Mouse (Mus musculus) intestine, embryonic 15.5 days (tissue): Measurements from ENCODE around the gene Gosr2. TPM values are rescaled to one million over a fixed set of nuclear protein-coding genes. Genes with fewer than 3 reads are reported as not detected.
A peak's percentile ranks its signal among the peaks of the same experiment; 100 is the strongest.

Experiments used
- ATAC-seq: fragments of 200-750 bp; cut with Nextera tagmentation; 2 replicates; pipeline ENCODE4 v1.8.0; 2017; ENCODE audit warnings: moderate TSS enrichment, moderate library complexity
- H3K27ac ChIP-seq: fragments of 300-500 bp; sonication (generic); 2 replicates; pipeline ENCODE4 v1.5.1; 2015; ENCODE audit warnings: mild to moderate bottlenecking, inconsistent platforms
- H3K27me3 ChIP-seq: fragments of 300-500 bp; sonication (generic); replicated peaks from 2 replicates; pipeline ENCODE4 v1.6.1; 2015; ENCODE audit warnings: inconsistent platforms
- H3K36me3 ChIP-seq: fragments of 300-500 bp; sonication (generic); 2 replicates; pipeline ENCODE4 v1.6.1; 2015; ENCODE audit warnings: inconsistent platforms
- H3K4me1 ChIP-seq: fragments of 300-500 bp; sonication (generic); replicated peaks from 2 replicates; pipeline ENCODE4 v1.6.1; 2015; ENCODE audit warnings: inconsistent platforms
- H3K4me2 ChIP-seq: fragments of 300-500 bp; sonication (generic); replicated peaks from 2 replicates; pipeline ENCODE4 v1.6.1; 2015; ENCODE audit warnings: mild to moderate bottlenecking, inconsistent platforms
- H3K4me3 ChIP-seq: fragments of 300-500 bp; sonication (generic); replicated peaks from 2 replicates; pipeline ENCODE4 v1.5.1; 2015; ENCODE audit warnings: inconsistent platforms
- H3K9ac ChIP-seq: fragments of 300-500 bp; sonication (generic); 2 replicates; pipeline ENCODE4 v1.6.1; 2015; ENCODE audit warnings: inconsistent platforms
- H3K9me3 ChIP-seq: fragments of 300-500 bp; sonication (generic); 2 replicates; pipeline ENCODE4 v1.6.1; 2016; ENCODE audit warnings: inconsistent platforms
- WGBS: fragments of 180-500 bp; shearing (Covaris S2); methylation state at CpG from one replicate; pipeline ENCODE4 v1.1.7; 2015; 5-methylcytosine and 5-hydroxymethylcytosine counted together
- polyA plus RNA-seq: library from polyadenylated mRNA; unstranded; fragments of >200 nt; fragmentation: Nextera tagmentation; extraction: Ambion mirVana; gene quantifications from 2 replicates; pipeline ENCODE4 v1.2.1, GENCODE M21; 2015

The Gosr2 gene
- polyA plus RNA-seq, 1 experiment from 2014 or later, result 65.3 TPM

DNA sequence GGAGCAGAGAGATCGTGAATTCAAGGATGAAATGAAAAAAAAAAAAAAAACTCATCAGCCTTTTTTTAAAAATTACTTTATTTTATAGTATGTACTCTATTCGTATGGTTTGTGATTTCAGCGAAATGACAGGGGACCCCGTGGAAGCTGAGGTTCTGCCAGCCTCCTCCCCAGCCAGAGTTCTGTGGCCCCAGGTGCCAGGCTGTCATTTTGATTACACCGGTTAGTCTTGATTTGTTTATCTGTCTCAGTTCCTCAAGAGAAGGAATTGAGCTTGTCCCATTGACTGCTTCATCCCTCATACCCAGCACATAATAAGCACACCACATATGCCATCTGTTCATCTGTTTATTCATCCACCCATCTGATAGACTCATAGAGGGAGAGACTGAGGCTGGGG lies 21.7 kb upstream of the Gosr2 start:
- Histone ChIP-seq H3K9me3 (no peaks in the 10 kb centered on the region), H3K27ac (no peak overlapping the region), H3K4me3 (no peak overlapping the region), H3K4me2 (no peak overlapping the region), H3K27me3 (no peaks in the 10 kb centered on the region), H3K36me3 (no peaks in the 10 kb centered on the region), H3K9ac (no peak overlapping the region), H3K4me1 (peaks cover 11% of the 10 kb centered on the region)
- WGBS, result 79% methylated on average over 5 of the region's 5 CpGs
- ATAC-seq, result no peak

DNA sequence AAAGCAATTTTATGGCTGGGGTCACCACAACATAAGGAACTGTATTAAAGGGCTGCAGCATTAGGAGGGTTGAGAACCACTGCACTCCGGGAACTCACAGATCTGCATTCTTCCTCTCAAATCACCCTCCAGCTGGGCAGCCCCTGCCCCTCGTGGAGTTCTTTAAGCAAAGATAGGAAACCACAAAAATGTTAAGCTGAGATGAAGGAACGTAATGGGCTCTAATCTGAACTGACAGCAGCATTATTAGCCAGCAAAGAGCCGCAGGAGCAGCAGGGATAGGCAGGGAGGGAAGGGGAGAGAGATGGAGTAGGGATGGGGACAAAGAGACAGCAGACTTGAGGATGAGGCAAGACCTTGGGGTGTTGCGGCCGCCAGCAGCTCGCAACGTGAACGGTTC lies 19.3 kb upstream of the Gosr2 start:
- no peaks in the 10 kb centered on the region for H3K9me3 ChIP-seq
- H3K27me3 ChIP-seq, result no peaks in the 10 kb centered on the region
- no peak overlapping the region for H3K9ac ChIP-seq
- H3K27ac ChIP-seq, result no peak overlapping the region
- no peak for ATAC-seq
- no peak overlapping the region for H3K4me3 ChIP-seq
- H3K36me3 ChIP-seq, result no peaks in the 10 kb centered on the region
- no peak overlapping the region for H3K4me2 ChIP-seq
- peaks cover 7% of the 10 kb centered on the region for H3K4me1 ChIP-seq
- WGBS, result 68% methylated on average over 9 of the region's 9 CpGs

- Histone ChIP-seq H3K4me1 (no peaks in the 10 kb centered on the region), H3K4me2 (no peak overlapping the region), H3K9me3 (no peaks in the 10 kb centered on the region), H3K36me3 (no peaks in the 10 kb centered on the region), H3K4me3 (no peak overlapping the region), H3K27ac (no peak overlapping the region), H3K9ac (no peak overlapping the region), H3K27me3 (no peaks in the 10 kb centered on the region)
- 83% methylated on average over 2 of the region's 2 CpGs for WGBS
- ATAC-seq, result no peak
These were observed 16.4 kb upstream of the Gosr2 start for GRCm38 (mm10) chr11:103714074-103714473.

DNA sequence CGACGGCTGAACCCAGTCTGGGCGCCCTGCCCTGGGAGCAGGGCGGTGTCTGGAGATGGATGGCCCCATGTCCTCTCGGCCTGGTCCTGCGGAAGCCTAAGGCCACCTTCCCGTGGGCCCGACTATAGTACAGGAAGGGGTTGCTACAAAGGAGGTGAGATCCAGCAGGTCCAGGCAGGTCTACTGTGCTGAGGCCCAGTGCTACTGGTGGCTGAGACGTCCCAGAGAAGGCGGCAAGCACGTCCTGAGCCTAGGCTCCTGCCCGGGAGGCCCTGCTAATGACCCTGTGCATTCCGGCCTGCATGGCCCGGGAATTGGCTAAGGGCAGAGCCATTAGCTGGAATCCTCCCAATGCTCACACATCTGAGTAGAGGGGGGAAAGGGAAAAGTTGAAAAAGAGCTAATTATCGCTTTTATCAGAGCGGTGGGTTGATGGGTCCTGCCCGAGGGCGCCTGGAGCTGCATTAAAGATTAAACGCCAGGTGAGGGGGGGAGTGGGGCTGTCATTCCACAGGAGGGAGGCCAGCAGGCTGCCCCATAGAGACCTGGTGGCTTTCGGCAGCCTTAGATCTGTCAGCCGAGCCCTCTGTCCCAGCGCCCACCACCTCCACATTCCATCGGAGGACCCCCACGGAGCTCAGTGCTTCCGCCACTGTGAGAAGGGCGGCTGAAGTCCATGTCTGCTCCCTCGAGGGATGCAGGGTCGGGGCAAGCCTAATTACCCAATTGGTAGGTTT lies 14.3 kb upstream of the Gosr2 start:
- no peak overlapping the region for H3K27ac ChIP-seq
- no peak overlapping the region for H3K4me2 ChIP-seq

DNA sequence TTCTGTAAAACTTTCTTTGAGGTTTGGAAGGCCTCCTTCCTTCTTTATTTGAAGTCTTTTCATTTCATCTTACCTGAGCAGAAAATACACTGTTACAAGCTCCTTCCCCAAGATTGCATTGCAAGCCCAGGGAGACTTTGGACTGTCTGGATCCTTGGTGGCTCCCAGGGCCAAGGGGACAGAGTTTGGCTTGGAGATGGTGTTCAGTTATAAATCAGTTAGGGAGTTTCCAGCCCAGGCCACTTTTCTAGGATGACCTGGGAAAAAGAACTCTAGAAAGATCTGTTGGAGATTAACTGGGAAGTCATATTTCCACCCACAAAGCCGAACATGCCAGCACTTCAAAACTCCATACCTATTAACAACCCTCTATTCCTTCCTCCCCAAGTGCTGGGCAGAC lies 12.3 kb upstream of the Gosr2 start:
- WGBS, result 78% methylated on average over 1 of the region's 1 CpGs
- no peak overlapping the region for H3K9ac ChIP-seq
- H3K27ac ChIP-seq, result no peak overlapping the region

More for the DNA sequence above, 14.3 kb upstream of the Gosr2 start:
- ATAC-seq, result no peak
- H3K4me1 ChIP-seq, result no peaks in the 10 kb centered on the region
- no peaks in the 10 kb centered on the region for H3K27me3 ChIP-seq
- WGBS, result 46% methylated on average over 28 of the region's 28 CpGs
- H3K9me3 ChIP-seq, result no peaks in the 10 kb centered on the region
- no peaks in the 10 kb centered on the region for H3K36me3 ChIP-seq
- no peak overlapping the region for H3K9ac ChIP-seq
- no peak overlapping the region for H3K4me3 ChIP-seq

GRCm38 (mm10) chr11:103707005-103707404 lies 9.3 kb upstream of the Gosr2 start:
- H3K27ac ChIP-seq, result no peak overlapping the region
- no peaks in the 10 kb centered on the region for H3K36me3 ChIP-seq
- H3K9ac ChIP-seq, result no peak overlapping the region
- no peaks in the 10 kb centered on the region for H3K9me3 ChIP-seq
- H3K4me1 ChIP-seq, result no peaks in the 10 kb centered on the region
- H3K27me3 ChIP-seq, result no peaks in the 10 kb centered on the region
- ATAC-seq, result no peak
- H3K4me2 ChIP-seq, result no peak overlapping the region
- no peak overlapping the region for H3K4me3 ChIP-seq
- WGBS, result 52% methylated on average over 8 of the region's 8 CpGs

More for the DNA sequence above, 12.3 kb upstream of the Gosr2 start:
- no peaks in the 10 kb centered on the region for H3K27me3 ChIP-seq
- no peaks in the 10 kb centered on the region for H3K9me3 ChIP-seq
- H3K36me3 ChIP-seq, result no peaks in the 10 kb centered on the region
- ATAC-seq, result no peak
- H3K4me1 ChIP-seq, result no peaks in the 10 kb centered on the region
- H3K4me2 ChIP-seq, result no peak overlapping the region
- H3K4me3 ChIP-seq, result no peak overlapping the region

DNA sequence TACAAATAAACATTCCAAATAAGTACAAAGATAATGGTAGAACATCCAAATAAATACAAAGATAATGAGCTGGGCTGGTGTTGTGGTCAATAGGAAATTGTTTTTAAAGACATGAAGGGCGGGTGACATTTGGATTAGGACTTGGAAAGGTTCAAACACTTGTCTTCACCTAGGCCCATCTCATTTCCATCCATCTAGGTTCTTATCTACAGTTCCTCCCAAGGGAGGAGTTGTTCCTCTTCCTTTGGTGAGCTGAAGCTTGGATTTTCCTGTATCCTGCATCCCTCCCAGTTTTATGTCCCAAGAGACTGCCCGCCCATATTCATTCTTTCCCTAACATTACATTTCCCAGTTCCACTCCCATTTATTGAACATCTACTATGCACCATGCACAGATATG lies 528 bp upstream of the Gosr2 start:
- 0 out of 2 replicates have a peak, but pooled peaks have one; percentile 3 for ATAC-seq
- peak overlapping the region; percentile 95 for H3K27ac ChIP-seq
- no peaks in the 10 kb centered on the region for H3K27me3 ChIP-seq
- no peaks in the 10 kb centered on the region for H3K36me3 ChIP-seq
- WGBS, result 64% methylated on average over 2 of the region's 2 CpGs
- peak overlapping the region; percentile 62 for H3K4me2 ChIP-seq
- H3K9me3 ChIP-seq, result no peaks in the 10 kb centered on the region
- H3K4me1 ChIP-seq, result no peaks in the 10 kb centered on the region
- peak overlapping the region; percentile 94 for H3K4me3 ChIP-seq
- peak overlapping the region; percentile 92; the same call in 1 of the 2 replicates for H3K9ac ChIP-seq

DNA sequence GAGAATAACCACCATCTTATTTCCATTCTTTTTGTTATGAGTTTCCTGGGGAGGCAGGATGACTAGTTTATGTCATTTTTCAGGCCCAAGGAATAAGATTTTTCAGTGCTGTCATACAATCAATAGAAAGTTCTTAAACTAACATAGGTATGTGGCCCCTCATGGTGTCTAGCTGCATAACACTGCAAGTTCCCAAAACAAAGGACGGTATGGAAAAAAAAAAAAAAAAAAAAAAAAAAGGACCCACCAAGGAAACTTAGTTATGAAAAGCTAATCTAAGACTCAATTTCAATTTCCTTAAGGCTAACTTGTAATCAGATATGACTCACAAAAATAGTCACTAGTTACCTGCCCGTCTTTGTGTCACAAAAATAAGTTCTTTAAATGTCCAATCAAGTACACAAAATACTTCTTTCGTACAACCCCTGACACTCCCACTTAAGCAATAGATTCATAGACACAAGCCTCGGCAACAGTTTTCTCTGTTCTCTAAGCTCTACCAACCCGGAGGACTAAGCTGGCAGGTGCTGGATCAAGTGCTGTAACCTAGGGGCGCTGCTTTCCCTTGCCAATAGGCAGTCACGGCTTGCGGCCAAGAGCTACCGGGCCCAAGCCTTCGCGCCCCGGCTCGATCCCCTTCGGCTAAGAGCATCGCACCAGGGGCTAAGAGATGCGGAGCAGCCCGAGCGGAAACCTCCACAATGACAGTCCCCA lies 690 bp downstream of the Gosr2 start:
- Histone ChIP-seq H3K9ac (peak overlapping the region; percentile 92), H3K36me3 (no peaks in the 10 kb centered on the region), H3K27me3 (no peaks in the 10 kb centered on the region), H3K27ac (peak overlapping the region; percentile 95), H3K4me3 (peak overlapping the region; percentile 94), H3K4me1 (no peaks in the 10 kb centered on the region), H3K4me2 (peak overlapping the region; percentile 62), H3K9me3 (no peaks in the 10 kb centered on the region)
- 2% methylated on average over 18 of the region's 18 CpGs for WGBS
- no peak for ATAC-seq

- Histone ChIP-seq H3K4me3 (no peak overlapping the region), H3K4me2 (no peak overlapping the region), H3K4me1 (no peaks in the 10 kb centered on the region), H3K36me3 (no peaks in the 10 kb centered on the region; the same call in 1 of the 2 replicates), H3K27me3 (no peaks in the 10 kb centered on the region), H3K9me3 (no peaks in the 10 kb centered on the region), H3K27ac (no peak overlapping the region), H3K9ac (no peak overlapping the region)
- WGBS, result 62% methylated on average over 1 of the region's 1 CpGs
- no peak for ATAC-seq
These were observed 4.5 kb downstream of the Gosr2 start for GRCm38 (mm10) chr11:103693241-103693640.

- no peak overlapping the region for H3K4me2 ChIP-seq
- H3K4me3 ChIP-seq, result no peak overlapping the region
- no peaks in the 10 kb centered on the region for H3K9me3 ChIP-seq
- 75% methylated on average over 1 of the region's 1 CpGs for WGBS
- no peaks in the 10 kb centered on the region for H3K4me1 ChIP-seq
- peaks cover 8% of the 10 kb centered on the region for H3K36me3 ChIP-seq
- ATAC-seq, result no peak
- no peak overlapping the region for H3K27ac ChIP-seq
- no peaks in the 10 kb centered on the region for H3K27me3 ChIP-seq
- no peak overlapping the region for H3K9ac ChIP-seq
These were observed 6.7 kb downstream of the Gosr2 start for GRCm38 (mm10) chr11:103691036-103691435.

DNA sequence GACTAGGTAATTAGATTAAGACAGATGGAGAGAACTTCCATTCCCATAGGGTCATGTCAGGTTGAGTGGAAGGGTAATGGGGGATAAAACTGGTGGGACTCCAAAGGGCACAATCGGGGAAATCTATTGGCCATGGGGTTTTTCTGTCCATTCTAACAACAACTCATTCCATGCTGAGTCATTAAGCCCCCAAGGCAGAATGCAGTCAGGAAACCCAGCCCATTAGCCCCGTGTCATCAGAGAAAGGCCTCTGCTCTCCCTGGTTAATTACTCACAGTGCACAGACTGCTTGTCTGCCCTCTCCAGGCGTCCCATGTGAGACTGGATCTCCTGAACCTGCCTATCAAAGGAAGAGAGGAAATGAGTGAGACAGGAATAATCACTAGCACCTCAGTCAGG lies 8.7 kb downstream of the Gosr2 start:
- H3K4me3 ChIP-seq, result no peak overlapping the region
- H3K27ac ChIP-seq, result no peak overlapping the region
- peaks cover 21% of the 10 kb centered on the region for H3K36me3 ChIP-seq
- H3K9ac ChIP-seq, result no peak overlapping the region
- no peaks in the 10 kb centered on the region for H3K27me3 ChIP-seq
- no peak overlapping the region for H3K4me2 ChIP-seq
- ATAC-seq, result no peak
- H3K9me3 ChIP-seq, result no peaks in the 10 kb centered on the region
- H3K4me1 ChIP-seq, result 0 out of 2 replicates have a peak, but pooled peaks cover 3% of the 10 kb centered on the region
- WGBS, result 41% methylated on average over 3 of the region's 3 CpGs

GRCm38 (mm10) chr11:103688271-103688979 lies 9.3 kb downstream of the Gosr2 start:
- Histone ChIP-seq H3K4me3 (no peak overlapping the region), H3K9me3 (no peaks in the 10 kb centered on the region), H3K9ac (0 out of 2 replicates have a peak overlapping the region, but pooled peaks have one; percentile 21), H3K27ac (no peak overlapping the region), H3K4me2 (no peak overlapping the region), H3K27me3 (no peaks in the 10 kb centered on the region), H3K36me3 (peaks cover 25% of the 10 kb centered on the region), H3K4me1 (0 out of 2 replicates have a peak, but pooled peaks cover 3% of the 10 kb centered on the region)
- no peak for ATAC-seq
- 62% methylated on average over 6 of the region's 6 CpGs for WGBS
